Mouse (Mus musculus): ENCODE results near the gene Tsga13. TPM values are rescaled to one million over a fixed set of nuclear protein-coding genes. Genes with fewer than 3 reads are reported as not detected.

The Tsga13 gene
- polyA plus RNA-seq, 1 experiment, result 0.32 TPM

DNA sequence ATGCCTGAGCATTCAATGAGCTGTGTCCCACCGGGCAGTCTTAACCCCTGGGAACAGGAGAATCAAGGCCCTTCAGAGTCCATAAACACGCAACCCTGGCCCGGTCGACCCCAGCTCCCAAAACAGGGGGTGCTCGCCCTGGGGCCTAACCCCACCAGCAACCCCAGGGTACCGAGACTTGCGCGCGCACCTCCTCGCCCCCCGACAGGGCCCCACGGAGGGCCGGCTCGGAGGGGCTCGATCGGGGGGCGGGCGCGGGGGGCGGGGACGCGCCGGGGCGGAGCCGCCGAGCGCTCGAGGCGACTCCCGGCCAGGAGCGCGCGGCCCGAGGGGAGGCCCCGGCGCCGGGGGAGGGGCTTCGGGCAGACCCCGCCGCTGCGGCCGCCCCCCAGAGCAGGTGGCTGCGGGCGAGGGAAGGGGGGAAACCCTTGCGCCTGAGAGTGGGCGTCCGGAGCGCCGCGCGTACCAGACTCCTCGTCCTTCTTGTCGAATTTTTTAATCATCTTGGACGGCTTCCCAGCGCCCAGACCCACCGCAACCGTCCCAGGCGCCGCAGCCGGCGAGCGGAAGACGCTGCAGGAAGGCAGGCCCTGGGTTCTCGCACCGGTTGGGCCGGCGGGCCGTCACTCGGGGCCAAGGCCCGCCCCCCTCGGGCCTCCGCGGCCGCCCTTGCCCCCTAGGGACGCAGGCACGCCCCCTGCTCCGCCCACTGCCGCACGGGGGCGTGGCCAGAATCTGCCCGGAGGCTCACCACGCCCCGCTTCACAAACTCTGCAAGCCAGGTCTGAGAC lies 19.0 kb downstream of the Tsga13 start, which contains the start of gene Copg2:
Copg2 (minus strand) TSS at position 600 of the 791 bp plus-strand sequence.
- Histone ChIP-seq H3K4me3 (ENCODE audit: extremely low read depth, insufficient read depth, insufficient read length) (peak within 1 kb of the TSS; percentile 91), H3K27ac (ENCODE audit: insufficient read depth, low read length) (peak within 1 kb of the TSS; percentile 85), H3K4me1 (ENCODE audit: control insufficient read depth, insufficient read depth, insufficient read length) (peaks cover 2% of the 10 kb centered on the region; the same call in 1 of the 2 replicates), H3K27me3 (ENCODE audit: control insufficient read depth, insufficient read depth, low read length) (no peaks in the 10 kb centered on the region), H3K36me3 (ENCODE audit: control insufficient read depth, insufficient read depth, low read length) (0 out of 2 replicates have a peak, but pooled peaks cover 2% of the 10 kb centered on the region)
- peak; percentile 87 to 96 for DNase-seq (ENCODE audit: low read depth in 1 of 2, low spot score in 2 of 2)
- under 1% methylated on average over 77 of the region's 83 CpGs for WGBS
- TF ChIP-seq CTCF (IDR thresholded peaks at IDR 0.05; ENCODE audit: extremely low read depth, insufficient read depth, insufficient read length, insufficient replicate concordance) (no peak), POLR2A (IDR thresholded peaks at IDR 0.05; ENCODE audit: low read depth, low read length) (peak; percentile 34; the same call in 1 of the 2 replicates)

- no peaks in the 10 kb centered on the region for H3K27me3 ChIP-seq (ENCODE audit: control insufficient read depth, insufficient read depth, low read length)
- peaks cover 2% of the 10 kb centered on the region; the same call in 1 of the 2 replicates for H3K36me3 ChIP-seq (ENCODE audit: control insufficient read depth, insufficient read depth, low read length)
- peaks cover 2% of the 10 kb centered on the region; the same call in 1 of the 2 replicates for H3K4me1 ChIP-seq (ENCODE audit: control insufficient read depth, insufficient read depth, insufficient read length)
- DNase-seq (ENCODE audit: low read depth in 1 of 2, low spot score in 2 of 2), result no peak
- WGBS, result 28% methylated on average over 3 of the region's 3 CpGs
- peak overlapping the region; percentile 91 for H3K4me3 ChIP-seq (ENCODE audit: extremely low read depth, insufficient read depth, insufficient read length)
- no peak overlapping the region for H3K27ac ChIP-seq (ENCODE audit: insufficient read depth, low read length)
- TF ChIP-seq CTCF (IDR thresholded peaks at IDR 0.05; ENCODE audit: extremely low read depth, insufficient read depth, insufficient read length, insufficient replicate concordance), result no peak
- TF ChIP-seq POLR2A (IDR thresholded peaks at IDR 0.05; ENCODE audit: low read depth, low read length), result no peak
These were observed 19.6 kb downstream of the Tsga13 start for GRCm38 (mm10) chr6:30895819-30896194.

- no peak for DNase-seq (ENCODE audit: low read depth in 1 of 2, low spot score in 2 of 2)
These were observed 22.3 kb downstream of the Tsga13 start for GRCm38 (mm10) chr6:30893081-30893480.

DNA sequence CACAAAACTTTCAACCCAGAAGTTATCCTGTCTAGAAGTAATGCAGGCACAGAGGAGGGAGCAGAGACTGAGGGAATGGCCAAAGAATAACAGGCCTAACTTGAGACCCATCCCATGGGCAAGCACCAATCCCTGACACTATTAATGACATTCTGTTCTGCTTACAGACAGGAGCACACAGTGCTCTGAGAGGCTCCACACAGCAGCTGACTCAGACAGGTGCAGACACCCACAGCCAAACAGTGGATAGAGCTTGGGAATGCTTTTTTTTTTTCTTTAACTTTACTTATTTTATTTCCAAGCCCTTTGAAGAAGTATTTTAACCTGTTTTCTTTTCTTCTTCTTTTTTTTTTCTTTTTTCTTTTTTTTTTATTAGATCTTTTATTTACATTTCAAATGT lies 23.6 kb downstream of the Tsga13 start:
- Histone ChIP-seq H3K27me3 (ENCODE audit: control insufficient read depth, insufficient read depth, low read length) (no peaks in the 10 kb centered on the region), H3K4me3 (ENCODE audit: extremely low read depth, insufficient read depth, insufficient read length) (no peak overlapping the region), H3K36me3 (ENCODE audit: control insufficient read depth, insufficient read depth, low read length) (peaks cover 14% of the 10 kb centered on the region), H3K27ac (ENCODE audit: insufficient read depth, low read length) (no peak overlapping the region), H3K4me1 (ENCODE audit: control insufficient read depth, insufficient read depth, insufficient read length) (no peaks in the 10 kb centered on the region)
- DNase-seq (ENCODE audit: low read depth in 1 of 2, low spot score in 2 of 2), result no peak
- TF ChIP-seq CTCF (IDR thresholded peaks at IDR 0.05; ENCODE audit: extremely low read depth, insufficient read depth, insufficient read length, insufficient replicate concordance) (no peak), POLR2A (IDR thresholded peaks at IDR 0.05; ENCODE audit: low read depth, low read length) (no peak)

More at GRCm38 (mm10) chr6:30893081-30893480, 22.3 kb downstream of the Tsga13 start:
- H3K36me3 ChIP-seq (ENCODE audit: control insufficient read depth, insufficient read depth, low read length), result peaks cover 9% of the 10 kb centered on the region
- H3K4me1 ChIP-seq (ENCODE audit: control insufficient read depth, insufficient read depth, insufficient read length), result peaks cover 2% of the 10 kb centered on the region; the same call in 1 of the 2 replicates
- H3K27ac ChIP-seq (ENCODE audit: insufficient read depth, low read length), result no peak overlapping the region
- no peak overlapping the region for H3K4me3 ChIP-seq (ENCODE audit: extremely low read depth, insufficient read depth, insufficient read length)
- TF ChIP-seq POLR2A (IDR thresholded peaks at IDR 0.05; ENCODE audit: low read depth, low read length) (no peak), CTCF (IDR thresholded peaks at IDR 0.05; ENCODE audit: extremely low read depth, insufficient read depth, insufficient read length, insufficient replicate concordance) (no peak)
- no peaks in the 10 kb centered on the region for H3K27me3 ChIP-seq (ENCODE audit: control insufficient read depth, insufficient read depth, low read length)
- WGBS, result 92% methylated on average over 4 of the region's 4 CpGs

- Histone ChIP-seq H3K4me1 (ENCODE audit: control insufficient read depth, insufficient read depth, insufficient read length) (no peaks in the 10 kb centered on the region), H3K36me3 (ENCODE audit: control insufficient read depth, insufficient read depth, low read length) (peaks cover 16% of the 10 kb centered on the region), H3K27ac (ENCODE audit: insufficient read depth, low read length) (no peak overlapping the region), H3K4me3 (ENCODE audit: extremely low read depth, insufficient read depth, insufficient read length) (no peak overlapping the region), H3K27me3 (ENCODE audit: control insufficient read depth, insufficient read depth, low read length) (no peaks in the 10 kb centered on the region)
- 55% methylated on average over 3 of the region's 3 CpGs for WGBS
- TF ChIP-seq CTCF (IDR thresholded peaks at IDR 0.05; ENCODE audit: extremely low read depth, insufficient read depth, insufficient read length, insufficient replicate concordance), result no peak
- no peak for TF ChIP-seq POLR2A (IDR thresholded peaks at IDR 0.05; ENCODE audit: low read depth, low read length)
- no peak for DNase-seq (ENCODE audit: low read depth in 1 of 2, low spot score in 2 of 2)
These were observed 30.5 kb downstream of the Tsga13 start for GRCm38 (mm10) chr6:30884856-30885255.

DNA sequence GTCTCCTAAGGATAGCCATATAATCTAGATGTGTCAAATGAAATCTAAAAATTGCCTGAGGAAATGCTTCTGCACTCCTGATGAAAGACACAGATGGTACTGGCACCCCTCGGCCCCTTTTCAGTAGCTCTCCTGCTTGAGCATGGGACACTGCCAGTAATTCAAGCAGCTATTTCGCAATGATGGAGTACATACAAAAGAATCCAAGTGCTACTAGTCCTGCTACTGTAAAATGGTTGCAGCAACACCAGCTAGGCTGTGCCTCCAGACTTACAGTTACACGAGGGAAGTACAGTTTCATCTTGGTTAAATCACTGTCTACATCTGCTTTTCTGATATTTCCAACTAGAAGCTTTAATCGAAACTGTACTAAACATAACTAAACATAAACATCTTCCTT lies 31.9 kb downstream of the Tsga13 start:
- 85% methylated on average over 4 of the region's 4 CpGs for WGBS
- Histone ChIP-seq H3K27me3 (ENCODE audit: control insufficient read depth, insufficient read depth, low read length) (no peaks in the 10 kb centered on the region), H3K27ac (ENCODE audit: insufficient read depth, low read length) (no peak overlapping the region), H3K4me1 (ENCODE audit: control insufficient read depth, insufficient read depth, insufficient read length) (no peaks in the 10 kb centered on the region), H3K36me3 (ENCODE audit: control insufficient read depth, insufficient read depth, low read length) (peaks cover 12% of the 10 kb centered on the region), H3K4me3 (ENCODE audit: extremely low read depth, insufficient read depth, insufficient read length) (no peak overlapping the region)
- no peak for TF ChIP-seq POLR2A (IDR thresholded peaks at IDR 0.05; ENCODE audit: low read depth, low read length)
- no peak for TF ChIP-seq CTCF (IDR thresholded peaks at IDR 0.05; ENCODE audit: extremely low read depth, insufficient read depth, insufficient read length, insufficient replicate concordance)
- DNase-seq (ENCODE audit: low read depth in 1 of 2, low spot score in 2 of 2), result no peak

DNA sequence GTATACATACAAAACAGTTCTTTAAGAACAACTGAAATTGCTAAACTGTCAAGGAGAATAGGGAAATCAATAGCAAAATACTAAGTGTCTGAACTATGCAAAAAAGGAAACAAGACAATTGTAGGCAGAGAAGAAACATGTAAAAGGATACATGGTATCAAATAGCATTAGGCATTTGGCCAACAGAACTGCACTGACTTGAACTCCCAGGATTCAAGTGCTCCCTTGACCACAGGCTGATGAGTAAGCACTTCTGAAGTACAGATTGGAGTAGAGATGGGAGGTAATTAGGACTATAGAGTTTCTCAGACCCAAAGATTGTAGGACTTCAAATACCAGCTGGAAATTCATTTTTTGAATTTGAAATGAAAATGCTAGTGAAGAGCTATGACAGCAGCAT lies 38.7 kb downstream of the Tsga13 start:
- TF ChIP-seq POLR2A (IDR thresholded peaks at IDR 0.05; ENCODE audit: low read depth, low read length), result no peak
- TF ChIP-seq CTCF (IDR thresholded peaks at IDR 0.05; ENCODE audit: extremely low read depth, insufficient read depth, insufficient read length, insufficient replicate concordance), result no peak
- DNase-seq (ENCODE audit: low read depth in 1 of 2, low spot score in 2 of 2), result no peak
- no peaks in the 10 kb centered on the region for H3K4me1 ChIP-seq (ENCODE audit: control insufficient read depth, insufficient read depth, insufficient read length)
- peaks cover 5% of the 10 kb centered on the region for H3K36me3 ChIP-seq (ENCODE audit: control insufficient read depth, insufficient read depth, low read length)
- no peak overlapping the region for H3K27ac ChIP-seq (ENCODE audit: insufficient read depth, low read length)
- H3K27me3 ChIP-seq (ENCODE audit: control insufficient read depth, insufficient read depth, low read length), result no peaks in the 10 kb centered on the region
- no peak overlapping the region for H3K4me3 ChIP-seq (ENCODE audit: extremely low read depth, insufficient read depth, insufficient read length)
